Mouse (Mus musculus): ENCODE results near the gene Hoxd10.

Gene Hoxd10

DNA sequence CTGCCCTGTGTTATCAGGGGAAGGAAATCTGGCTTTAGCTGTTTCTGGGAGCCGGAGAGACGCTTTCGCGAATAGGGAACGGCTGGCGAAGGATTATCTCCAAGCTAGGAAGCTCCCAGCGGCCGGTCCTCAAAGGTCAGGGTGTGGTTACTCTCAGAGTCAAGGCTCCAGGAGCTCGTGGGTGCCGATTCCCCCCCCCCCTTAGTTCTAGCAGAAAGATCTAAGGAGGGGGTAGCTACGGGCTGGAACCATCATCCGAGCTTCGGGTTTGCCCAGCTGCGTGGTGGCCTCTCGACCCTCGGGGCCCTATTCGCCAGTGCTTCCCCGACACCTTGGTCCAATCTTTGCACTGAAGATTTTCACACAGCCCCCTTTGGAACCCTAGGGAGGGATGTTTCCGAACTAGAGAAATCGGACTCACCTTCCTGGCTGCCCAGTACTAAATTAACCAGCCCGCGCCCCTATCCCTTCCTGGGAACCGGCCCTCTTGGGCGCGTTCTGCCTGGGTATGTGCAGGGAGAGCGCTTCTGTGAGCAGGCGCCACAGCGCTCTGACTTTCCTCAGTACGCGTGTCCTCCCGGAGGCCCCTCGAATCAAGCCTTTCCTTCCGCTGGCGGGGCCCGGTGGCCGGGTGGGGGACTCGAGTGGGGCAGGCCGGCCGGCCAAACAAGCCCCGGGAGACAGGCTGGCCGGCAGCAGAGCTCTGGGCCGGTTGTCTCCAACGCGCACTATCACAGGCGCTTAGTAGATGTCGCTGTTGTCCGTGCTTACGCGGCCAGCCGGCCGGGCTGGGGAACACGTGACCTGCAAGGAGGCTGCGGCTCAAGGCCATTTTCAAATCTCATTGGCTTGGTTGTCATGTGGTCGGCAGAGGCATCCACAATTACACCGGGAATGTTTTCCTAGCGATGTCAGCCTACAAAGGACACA is at the start of gene Hoxd10:
Hoxd10 (plus strand) TSS at position 903 of the 930 bp plus-strand sequence.
- DNase-seq (ENCODE audit: inconsistent age in 2 of 2, low spot score in 1 of 2) = peak; percentile 70 to 86

DNA sequence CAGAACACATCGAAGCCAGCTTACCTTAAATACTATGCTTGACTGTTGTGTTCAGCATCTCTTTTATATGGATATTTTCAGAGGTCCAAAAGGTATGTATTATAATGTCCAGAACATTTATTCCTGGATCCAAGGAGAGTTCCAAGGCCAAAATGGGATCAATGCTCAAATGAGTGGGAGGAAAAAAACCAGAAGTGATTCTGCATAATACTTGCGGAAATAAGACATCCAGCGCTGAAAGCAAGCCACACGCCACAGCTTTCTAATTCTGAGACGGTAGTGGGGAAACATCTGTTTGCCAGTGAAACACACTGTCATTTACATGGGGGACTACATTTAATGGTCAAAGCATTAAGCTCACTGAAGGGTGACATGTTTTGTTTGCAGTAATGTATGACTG is 49.3 kb upstream of the Hoxd10 start:
- no peak for DNase-seq (ENCODE audit: inconsistent age in 2 of 2, low spot score in 1 of 2)

DNA sequence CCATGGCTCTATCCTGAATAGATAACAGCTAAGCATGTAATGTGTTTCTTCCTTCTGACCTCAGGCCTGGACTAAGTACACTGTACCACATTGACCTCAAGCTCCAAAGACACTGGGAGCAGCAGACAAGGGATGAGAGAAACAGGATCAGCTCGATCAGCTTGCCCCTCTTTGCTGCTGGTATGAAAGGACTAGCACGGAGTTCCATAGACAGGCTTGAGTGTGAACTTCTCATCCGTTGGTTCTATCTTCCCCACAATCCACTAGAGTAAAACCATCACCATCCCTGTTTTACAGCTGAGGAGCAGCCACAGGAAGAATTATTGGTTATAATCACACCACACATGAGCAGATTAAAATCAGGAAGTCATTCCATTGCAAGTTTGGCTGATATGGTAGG is 46.1 kb upstream of the Hoxd10 start:
- DNase-seq (ENCODE audit: inconsistent age in 2 of 2, low spot score in 1 of 2) = no peak

DNA sequence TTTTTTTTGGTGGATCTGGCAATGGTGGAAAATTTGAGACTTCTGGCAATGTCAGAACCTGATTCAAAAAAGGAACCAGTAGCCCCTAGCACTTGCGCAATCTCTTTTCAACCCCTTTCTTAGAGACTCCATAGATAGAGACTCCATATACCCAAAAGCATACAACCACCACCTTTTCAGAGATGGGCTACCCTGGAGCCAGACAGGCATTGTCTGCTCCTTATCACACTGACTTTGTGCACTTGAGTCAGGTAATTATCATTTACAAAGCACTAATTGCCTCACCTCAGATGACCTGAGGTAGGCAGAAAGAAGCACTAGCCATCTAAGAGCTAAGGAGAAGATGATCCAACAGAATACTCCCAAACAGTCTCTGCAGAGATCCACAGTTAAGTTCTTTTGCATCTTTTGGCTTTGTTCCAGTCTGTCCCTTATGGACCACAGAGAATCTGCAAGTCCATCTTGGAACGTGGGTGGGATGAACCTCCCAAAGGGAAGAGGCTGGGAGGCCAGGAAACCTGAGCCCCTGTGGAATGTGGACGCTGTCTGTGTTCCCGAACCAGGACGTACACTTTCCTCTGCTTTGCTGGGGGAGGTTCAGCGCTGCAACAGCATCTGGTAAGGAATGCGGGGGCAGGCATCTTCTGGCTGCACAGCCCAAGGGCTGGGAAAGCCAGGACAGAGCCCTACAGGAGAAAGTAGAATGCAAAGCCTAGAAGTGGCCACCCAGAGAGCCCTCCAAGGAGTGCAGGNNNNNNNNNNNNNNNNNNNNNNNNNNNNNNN is 44.5 kb upstream of the Hoxd10 start:
- no peak for DNase-seq (ENCODE audit: inconsistent age in 2 of 2, low spot score in 1 of 2)

DNA sequence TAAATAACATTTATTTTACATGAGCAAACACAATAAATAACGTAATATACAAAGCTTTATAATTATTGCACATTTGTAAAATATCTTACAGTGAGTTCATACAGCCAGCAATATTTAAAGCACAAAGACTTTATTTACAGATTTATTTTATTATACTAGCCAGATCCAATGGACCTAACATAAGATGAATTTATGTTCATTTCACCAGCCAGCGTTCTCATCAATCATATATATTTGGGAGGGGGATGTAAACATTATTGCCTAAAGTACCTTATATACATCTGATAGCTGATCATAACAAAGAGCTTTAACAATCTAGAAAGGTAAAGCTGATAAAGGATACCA is 38.8 kb upstream of the Hoxd10 start:
- DNase-seq (ENCODE audit: inconsistent age in 2 of 2, low spot score in 1 of 2) = no peak

DNA sequence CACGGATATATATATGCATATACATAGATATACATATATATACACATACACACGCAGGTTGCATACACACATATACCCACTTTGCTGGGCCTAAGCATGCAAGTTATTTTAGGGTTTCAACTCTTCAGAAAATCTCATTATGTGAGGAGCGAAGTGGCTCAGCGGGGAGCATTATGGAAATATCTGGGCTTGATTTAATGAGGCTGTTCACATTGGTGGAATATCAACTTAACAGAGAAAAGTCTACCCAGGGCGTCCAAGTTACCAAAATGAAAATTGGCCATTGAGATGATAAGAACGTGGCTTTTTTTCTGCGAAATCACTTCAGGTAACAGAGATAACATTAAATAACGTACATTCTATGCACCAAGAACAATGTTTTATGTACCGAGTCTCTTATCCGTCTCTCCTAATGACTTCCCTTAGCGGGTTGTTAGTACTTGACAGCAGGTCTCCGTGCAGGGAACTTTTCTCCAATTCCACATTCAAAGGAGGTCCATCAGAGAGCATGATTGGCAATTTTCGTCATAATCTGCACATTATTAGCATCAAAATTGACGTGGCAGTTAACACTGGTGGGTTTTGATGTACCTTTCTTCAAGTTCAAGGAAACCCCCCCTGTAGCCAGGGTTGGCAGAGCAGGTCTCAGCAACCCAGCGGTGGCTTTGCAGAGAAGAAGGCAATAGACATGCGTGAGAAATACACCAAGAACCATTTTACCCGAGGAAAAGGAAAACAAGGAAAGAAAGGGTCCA is 37.8 kb upstream of the Hoxd10 start:
- no peak for DNase-seq (ENCODE audit: inconsistent age in 2 of 2, low spot score in 1 of 2)

DNA sequence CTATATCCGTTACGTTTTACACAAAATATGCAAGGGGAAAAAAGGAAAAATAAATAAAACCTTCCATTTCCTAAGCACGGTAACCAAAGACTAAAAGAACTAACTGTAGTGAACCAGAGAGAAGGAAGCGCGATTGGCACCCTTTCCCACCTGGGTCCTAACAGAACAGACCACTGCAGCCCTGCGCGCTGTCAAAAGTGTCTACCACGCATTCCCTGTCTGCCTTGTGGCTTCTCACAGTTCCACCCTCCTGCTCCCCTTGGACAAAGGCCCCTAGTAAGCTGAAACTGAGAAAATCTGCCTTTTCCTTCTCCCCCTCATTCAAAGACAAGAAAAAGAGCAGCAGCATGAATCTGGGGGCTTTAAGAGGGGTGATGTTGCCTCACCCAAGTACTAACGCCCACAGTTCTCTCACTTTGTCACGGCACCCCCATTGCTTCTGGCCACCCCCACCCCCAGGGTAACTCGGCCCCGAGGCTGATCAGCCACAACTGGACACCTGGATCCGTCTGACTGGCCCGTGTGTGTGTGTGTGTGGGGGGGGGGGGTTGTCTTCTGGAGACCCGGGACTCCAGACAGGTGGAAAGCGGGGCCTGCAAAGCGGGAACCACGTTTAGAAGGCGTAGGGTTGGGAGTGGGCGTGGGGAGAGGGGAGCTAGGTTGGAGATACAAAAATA is 36.8 kb upstream of the Hoxd10 start:
- DNase-seq (ENCODE audit: inconsistent age in 2 of 2, low spot score in 1 of 2) = no peak

DNA sequence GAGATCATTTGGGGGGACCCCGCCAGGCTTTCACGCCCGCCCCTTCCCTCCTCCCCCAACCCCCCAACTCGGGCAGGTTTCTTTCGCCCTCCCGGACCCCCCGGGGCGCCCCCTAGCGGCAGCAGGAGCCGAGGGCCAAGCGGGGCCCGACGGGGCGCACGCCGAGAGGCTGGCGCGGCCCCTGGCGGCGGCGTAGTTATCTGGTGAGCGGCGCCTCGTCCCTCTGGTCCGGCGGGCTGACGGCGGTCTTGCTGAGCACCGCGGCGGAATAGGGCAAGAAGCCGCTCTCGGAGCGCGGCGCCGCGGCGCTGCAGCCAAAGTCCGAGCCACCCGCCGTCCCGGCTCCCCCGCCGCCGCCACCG is 36.3 kb upstream of the Hoxd10 start:
- DNase-seq (ENCODE audit: inconsistent age in 2 of 2, low spot score in 1 of 2) = peak in 1 of 2 experiments; percentile 64

DNA sequence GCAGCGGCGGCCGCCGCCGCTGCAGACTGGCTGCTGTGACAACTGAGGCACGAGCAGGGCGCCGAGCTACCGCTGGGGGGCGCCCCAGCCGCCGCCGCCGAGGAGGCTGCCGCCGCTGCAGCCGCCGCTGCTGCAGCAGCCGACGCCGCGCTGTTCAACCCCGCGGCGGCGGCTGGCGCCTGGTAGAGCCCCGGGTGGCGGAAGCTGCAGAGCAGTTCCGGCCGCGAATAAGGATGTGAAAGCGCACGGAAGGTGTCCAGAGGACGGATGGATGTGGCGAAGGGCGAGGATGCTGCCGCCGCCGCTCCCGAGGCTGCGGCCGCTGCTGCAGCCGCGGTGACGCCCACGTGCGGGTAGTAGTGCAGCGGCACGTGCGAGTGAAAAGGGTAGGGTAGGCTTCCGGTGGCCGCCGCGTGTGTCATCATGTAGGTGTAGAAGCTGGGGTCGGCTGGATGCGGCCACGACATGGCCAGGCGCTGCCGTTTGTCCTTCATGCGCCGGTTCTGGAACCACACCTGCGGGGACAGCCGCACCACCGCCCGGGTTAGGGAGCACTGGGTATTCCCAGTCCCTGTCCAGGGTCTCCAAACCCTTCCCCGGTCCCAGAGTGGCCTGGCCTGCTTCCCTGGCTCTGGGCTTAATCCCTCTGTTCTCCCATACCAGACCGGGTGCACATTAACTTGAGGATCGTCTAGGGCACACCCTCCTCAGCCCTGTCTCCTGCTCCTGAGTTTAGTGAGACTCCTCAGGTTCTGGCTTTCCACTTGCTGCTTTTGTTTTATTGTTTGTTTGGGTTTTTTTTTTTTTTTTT is 35.7 kb upstream of the Hoxd10 start:
- DNase-seq (ENCODE audit: inconsistent age in 2 of 2, low spot score in 1 of 2) = peak in 1 of 2 experiments; percentile 37

DNA sequence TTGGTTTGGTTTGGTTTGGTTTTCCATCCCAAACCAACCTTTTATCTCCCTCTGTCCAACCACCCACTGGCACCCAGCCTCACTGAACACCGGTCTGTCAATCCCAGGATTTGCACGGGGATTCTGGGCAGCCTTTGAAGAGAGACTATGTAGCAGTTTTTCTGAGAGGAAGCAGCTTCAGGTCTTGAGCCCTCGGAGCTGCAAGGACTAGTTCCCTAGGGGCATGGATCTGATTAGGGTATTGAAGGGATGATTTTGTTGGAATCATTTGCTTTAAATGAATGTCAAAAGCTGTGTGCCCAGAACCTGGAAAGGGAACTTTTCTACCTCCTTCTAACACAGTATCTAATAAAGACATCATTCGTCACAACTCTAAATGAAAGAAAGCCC is 35.1 kb upstream of the Hoxd10 start:
- peak in 1 of 2 experiments; percentile 37 for DNase-seq (ENCODE audit: inconsistent age in 2 of 2, low spot score in 1 of 2)

DNA sequence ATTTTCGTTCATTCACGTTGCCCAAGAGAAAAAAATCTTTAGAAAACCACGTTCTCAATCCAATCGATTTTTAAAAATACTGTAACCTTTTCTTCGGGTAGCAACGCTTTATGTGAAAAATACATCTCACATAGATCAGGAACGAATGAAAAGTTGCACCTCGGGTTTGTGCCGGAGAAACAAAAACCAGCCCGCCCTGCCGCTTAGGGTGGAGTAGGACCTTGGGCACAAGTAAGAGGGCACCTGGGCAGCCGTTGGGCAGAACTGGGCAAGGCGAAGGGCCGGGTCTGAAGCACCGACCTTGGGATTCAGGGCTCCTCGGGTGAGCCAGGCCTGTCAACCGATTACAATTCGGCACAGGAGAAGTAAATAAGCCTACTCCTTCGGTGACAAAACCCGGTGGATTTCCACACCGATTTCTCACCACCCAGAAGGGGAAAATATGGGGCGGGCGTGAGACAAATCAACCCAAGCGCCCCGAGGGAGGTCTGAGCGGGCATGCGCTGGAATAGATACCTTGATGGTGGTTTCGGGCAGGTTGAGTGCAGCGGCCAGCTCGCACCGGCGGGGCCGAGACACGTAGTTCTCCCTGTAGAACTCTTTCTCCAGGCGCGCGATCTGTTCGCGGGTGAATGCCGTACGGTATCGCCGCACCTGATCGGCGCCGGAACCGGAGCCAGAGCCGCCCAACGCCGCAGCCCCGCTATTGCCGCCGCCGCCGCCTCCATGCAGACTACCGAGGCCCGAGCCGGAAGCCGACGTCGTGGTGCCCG is 34.3 kb upstream of the Hoxd10 start:
- DNase-seq (ENCODE audit: inconsistent age in 2 of 2, low spot score in 1 of 2) = peak in 1 of 2 experiments; percentile 55

DNA sequence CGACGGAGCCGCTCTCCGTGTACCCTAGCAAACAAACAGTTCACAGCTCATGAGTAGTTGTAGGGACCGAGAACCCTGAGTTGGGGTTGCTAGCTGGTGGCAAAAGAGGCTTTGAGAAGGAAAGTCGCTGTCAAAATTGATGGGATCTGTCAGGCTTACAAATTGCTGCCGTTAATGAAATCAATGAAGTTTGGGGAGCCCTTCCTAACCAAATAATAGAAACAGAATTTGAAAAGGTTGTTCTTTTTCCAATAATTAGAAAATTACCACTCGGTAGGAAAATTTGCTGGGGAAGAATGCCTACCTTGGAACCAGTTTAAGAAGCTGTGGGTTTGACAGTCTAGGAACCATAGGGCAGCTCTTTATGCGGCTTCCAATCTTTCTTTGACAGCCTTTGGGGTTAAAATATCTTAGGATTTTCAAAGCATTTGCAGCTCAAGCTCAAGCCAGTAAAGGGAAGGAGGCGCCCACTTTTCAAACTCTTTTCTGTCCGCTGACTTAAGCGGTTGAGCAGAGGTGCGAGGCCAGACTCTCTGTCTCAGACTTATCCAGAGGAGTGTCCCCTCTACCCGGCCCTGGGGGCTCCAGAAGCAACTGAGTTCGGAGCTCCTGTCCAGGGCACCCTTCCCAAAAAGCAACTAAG is 33.6 kb upstream of the Hoxd10 start:
- no peak for DNase-seq (ENCODE audit: inconsistent age in 2 of 2, low spot score in 1 of 2)

DNA sequence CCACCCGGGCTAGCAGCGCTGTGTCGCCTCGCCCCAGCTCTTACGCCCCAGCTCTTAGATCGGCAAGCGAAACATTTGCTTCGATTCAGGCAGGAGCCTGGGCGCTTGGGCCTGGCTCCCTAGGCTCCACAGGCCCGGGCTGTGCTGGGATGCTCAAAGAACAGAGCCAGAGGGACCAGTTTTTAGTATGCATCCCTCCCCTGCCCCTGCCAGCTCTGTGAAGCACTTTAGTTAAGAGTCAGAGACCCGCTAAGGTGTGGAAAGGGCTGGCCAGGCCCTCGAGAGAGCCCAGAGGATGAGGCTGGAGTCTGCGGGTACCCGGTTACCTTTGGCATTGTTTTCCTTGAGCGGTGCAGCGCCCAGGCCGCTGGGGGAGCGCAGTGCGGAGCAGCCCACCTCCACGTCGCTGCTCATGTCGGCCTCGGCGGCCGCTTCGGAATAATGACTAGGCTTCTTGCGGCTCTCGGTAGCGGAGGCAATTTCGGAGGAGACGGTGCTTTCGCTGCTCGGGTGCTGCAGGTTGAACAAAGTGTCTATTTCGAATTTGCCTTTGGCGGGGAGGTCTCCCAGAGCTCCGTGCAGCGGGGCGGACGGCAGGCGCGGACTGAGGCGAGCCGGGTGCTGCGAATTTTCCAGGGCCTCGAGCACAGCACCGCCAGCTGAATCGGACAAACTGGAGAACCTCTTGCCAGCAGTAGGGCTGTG is 32.9 kb upstream of the Hoxd10 start:
- no peak for DNase-seq (ENCODE audit: inconsistent age in 2 of 2, low spot score in 1 of 2)

DNA sequence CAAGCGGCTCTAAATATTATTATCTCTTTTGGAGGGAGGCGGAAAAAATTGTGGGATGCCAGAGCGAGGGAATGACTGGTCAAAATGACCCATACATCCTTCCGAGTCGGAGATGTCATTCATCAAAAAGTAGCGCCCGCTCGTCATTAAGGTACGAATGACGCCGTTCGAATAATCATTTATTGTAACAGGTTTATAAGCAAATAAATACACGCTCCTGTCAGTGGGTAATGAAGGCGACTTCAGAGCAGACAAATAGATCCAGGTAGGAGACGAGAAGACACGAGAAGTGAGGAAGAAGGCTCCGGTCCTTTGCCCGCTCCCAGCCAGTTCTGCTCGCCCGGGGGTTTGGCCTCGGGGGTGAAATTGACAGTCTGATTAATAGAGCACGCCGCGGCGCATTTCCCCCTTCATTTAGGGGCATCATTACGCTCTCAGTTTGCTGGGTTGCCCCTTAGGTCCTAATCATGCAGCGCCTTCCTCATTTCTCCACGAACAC is 32.2 kb upstream of the Hoxd10 start, which contains the start of gene Evx2:
Evx2 (minus strand) TSS at position 51 of the 499 bp plus-strand sequence.
- no peak for DNase-seq (ENCODE audit: inconsistent age in 2 of 2, low spot score in 1 of 2)

DNA sequence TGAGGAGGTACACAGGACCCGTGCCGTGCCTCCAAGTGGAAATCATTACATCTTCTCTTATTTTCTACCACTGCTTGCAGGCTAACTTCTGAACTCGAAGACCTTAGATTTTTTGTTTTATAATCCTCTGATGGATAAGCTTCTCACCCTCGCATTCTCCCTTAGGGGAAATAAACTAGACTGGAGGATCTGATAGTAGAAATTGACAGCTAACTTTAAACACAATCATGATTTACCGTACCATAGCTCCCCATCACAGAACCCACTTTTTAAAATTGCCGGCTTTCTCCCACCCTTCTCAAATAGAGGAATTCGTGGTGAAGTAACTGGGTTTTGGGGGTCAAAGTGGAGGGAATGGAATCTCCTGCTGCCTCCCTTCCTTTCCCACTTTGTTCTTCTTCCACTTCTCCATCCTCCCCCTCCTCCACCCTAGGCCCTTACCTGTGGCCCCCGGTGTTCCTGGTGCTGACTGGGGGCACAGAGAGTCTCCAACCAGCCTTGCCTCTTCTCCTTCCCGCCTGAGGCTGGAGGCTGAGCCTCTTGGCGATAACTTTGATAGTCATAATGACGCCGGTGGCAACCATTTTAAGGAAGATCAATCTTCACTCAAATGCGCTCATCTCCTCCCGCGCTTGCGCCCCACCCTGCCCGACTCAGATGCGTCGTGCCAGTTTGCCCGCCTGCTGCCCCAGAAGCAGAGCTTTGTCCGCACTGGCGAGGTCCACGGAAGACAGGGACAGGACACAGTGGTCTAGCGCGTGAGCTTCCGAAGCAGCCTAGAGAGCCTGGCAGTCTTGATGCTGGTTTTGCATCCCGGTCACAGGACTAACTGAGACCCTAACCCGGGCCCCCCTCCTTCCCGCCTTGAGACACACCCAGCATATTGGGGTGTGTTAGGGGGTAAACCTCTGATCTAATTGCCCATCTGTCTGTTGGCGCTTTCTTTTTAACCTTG is 31.0 kb upstream of the Hoxd10 start:
- DNase-seq (ENCODE audit: inconsistent age in 2 of 2, low spot score in 1 of 2) = no peak

DNA sequence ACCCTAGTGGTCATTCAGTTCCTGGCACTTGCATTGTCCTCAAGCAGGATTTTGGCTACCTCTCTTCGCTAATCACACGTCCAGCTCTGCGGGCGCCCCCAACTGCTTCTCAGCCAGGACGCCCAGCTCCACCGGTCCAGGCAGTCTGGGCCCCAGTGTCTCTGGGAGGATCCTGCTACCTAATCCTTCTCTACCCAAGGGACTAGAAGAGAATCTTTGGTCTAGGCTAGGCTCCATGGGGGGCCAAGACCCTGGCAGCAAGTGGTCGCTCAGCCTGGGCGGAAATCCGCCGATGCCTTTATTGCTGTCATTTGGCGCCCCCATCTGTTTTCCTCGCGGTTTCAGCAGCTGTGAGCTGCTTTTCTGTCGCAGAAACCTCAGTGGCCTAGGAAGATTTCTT is 30.0 kb upstream of the Hoxd10 start:
- DNase-seq (ENCODE audit: inconsistent age in 2 of 2, low spot score in 1 of 2) = peak in 1 of 2 experiments; percentile 47
